Mouse (Mus musculus) lung, adult 2 months (tissue): ENCODE results near the gene Zfp273.

Experiments used
- CTCF ChIP-seq: fragments of 200-500 bp; IDR thresholded peaks from 2 replicates; pipeline ENCODE4 v1.5.1; 2011; ENCODE audit warnings: mild to moderate bottlenecking, low read length, control low read depth; ENCODE audit not compliant: insufficient read depth
- POLR2A ChIP-seq: fragments of 200-500 bp; IDR thresholded peaks from 2 replicates; pipeline ENCODE4 v1.6.1; 2011; ENCODE audit warnings: low read depth, mild to moderate bottlenecking, control low read depth, low read length, borderline replicate concordance; ENCODE audit errors: extremely low read depth

DNA sequence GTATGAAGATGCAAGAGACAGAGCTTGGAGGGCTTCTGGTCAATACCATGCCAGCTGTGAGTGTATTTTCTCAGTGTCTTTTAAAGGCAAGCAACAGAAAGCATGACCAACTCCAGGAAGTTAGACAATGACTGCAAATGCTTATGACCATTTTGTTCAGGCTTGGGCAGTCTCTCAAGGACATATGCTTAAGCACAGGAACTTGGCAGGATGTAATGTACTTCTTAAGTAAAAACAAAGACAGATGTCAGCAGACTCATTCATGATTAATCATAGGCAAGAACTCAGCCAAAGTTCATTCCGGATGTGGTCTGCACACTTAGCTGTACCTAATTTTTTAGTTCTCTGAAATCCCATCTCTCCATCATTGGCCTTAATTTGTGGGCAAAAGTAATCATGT lies 5.1 kb downstream of the Zfp273 start:
- TF ChIP-seq POLR2A, result no peak
- TF ChIP-seq CTCF, result no peak
